Comparison of ENCODE assay signal across 8 mouse cellular contexts in the genomic region with DNA sequence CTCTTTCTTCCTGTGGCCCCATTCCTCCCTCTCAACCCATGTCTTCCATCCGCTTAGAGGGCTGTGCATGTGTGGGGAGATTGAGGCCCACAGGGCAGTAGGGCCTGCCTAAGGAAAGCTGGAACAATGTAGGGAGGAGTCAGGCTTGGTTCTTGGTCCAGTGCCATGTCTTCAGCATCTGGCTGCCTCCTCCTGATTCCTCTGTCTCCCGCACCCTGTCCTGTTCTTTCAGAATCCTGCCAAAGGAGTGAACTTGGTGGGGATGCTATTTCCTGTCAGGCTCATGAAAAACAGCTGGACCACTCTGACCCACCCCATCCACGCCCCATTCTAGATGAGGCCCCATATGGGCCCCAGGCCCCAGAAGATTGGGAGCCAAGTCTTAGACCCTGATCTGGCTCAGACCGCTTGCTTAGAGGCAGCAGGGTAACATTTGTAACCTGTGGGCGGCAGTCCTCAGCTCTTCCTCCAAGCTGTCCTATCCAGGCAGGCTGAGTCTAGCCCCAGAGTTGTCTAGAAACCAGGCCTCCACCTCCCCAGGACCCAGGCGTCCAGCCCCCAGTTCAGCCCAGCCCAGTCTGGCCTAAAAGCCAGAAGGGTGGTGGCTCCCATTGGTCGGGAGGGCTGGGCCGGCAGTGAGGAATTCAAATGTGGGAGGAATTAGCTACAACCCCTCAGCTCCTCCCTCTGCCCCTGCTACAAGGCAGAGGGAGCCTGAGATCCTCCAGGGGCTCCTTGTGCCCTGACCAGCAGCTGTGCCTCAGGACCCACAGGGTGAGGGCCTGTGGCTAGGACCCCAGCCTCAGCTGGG. TPM values are rescaled to one million over a fixed set of nuclear protein-coding genes. Genes with fewer than 3 reads are reported as not detected.
A peak's percentile ranks its signal among the peaks of the same experiment; 100 is the strongest.
DNase-seq lines count a peak whose midpoint lies in the region; ATAC-seq lines count a peak whose summit lies in the region.

No protein-coding gene starts in this region.

- peak overlapping the region; percentile 48 for H3K4me3 ChIP-seq in kidney, embryonic 16.5 days (ENCODE audit: low read length)

- peak overlapping the region; percentile 98 for H3K27ac ChIP-seq in kidney, embryonic 16.5 days (ENCODE audit: low read length)

- H3K9ac ChIP-seq in kidney, embryonic 16.5 days (replicated peaks; ENCODE audit: low read length), result peak overlapping the region; percentile 67

- intact Hi-C loops in left cerebral cortex, postnatal 36 days (cut with DNase I), result no loop called here

- peaks cover 37% of the 10 kb centered on the region for H3K4me1 ChIP-seq in kidney, embryonic 16.5 days (ENCODE audit: insufficient read depth, low read length)

- peak; percentile 93 for ATAC-seq in kidney, embryonic 16.5 days (ENCODE audit: low FRiP score, low TSS enrichment)
- ATAC-seq in inflammation-experienced regulatory T-cells, adult 6 months, result no peak

- H3K36me3 ChIP-seq in kidney, embryonic 16.5 days (ENCODE audit: insufficient read depth, low read length), result peaks cover 23% of the 10 kb centered on the region

- H3K27me3 ChIP-seq in kidney, embryonic 16.5 days (ENCODE audit: insufficient read depth, low read length), result no peaks in the 10 kb centered on the region

- 23% methylated on average over 8 of the region's 8 CpGs for WGBS in kidney, embryonic 16.5 days

- H3K9me3 ChIP-seq in kidney, embryonic 16.5 days (ENCODE audit: low read length), result no peaks in the 10 kb centered on the region

- DNase-seq in urinary bladder, postnatal 14 days (ENCODE audit: low spot score), result peak; percentile 82
- DNase-seq in urinary bladder, postnatal 10 days (ENCODE audit: low spot score), result no peak
- DNase-seq in heart, adult 8-10 months (ENCODE audit: low spot score), result peak; percentile 82
- DNase-seq in lung, postnatal 25 days (ENCODE audit: low spot score), result peak; percentile 71
- DNase-seq in left cerebral cortex, postnatal 36 days (ENCODE audit: low spot score in 2 of 2), result no peak
- no peak for DNase-seq in layer of hippocampus, adult 8-10 months (ENCODE audit: low spot score in 2 of 2)

- peak overlapping the region; percentile 49 for H3K4me2 ChIP-seq in kidney, embryonic 16.5 days (replicated peaks; ENCODE audit: low read depth, low read length)

RNA-seq across cellular contexts. Expression of a gene that starts 16.8 kb away (rescaled TPM):
- total RNA-seq in heart, adult 8-10 months (2022), result 1 to 10 TPM in 2 of 4 experiments, not detected in 2; 3.7 to 4.3 TPM
- 9.9 TPM in 1 of 2 replicates, not detected in the other for polyA plus RNA-seq in kidney, embryonic 16.5 days (2015; fragmentation: Nextera tagmentation; extraction: Ambion mirVana)
- total RNA-seq in left cerebral cortex, postnatal 36 days (2021), result 1 to 10 TPM in 1 of 2 experiments, not detected in 1; 1.7 TPM
- polyA plus RNA-seq in inflammation-experienced regulatory T-cells, adult 6 months (2017; shearing (Covaris generic)), result 10 to 100 TPM in 2 of 3 experiments, 1 to 10 TPM in 1; 6.7 to 39.0 (median 18.9) TPM
- 1 to 10 TPM in 1 of 4 experiments, not detected in 3; 1.8 TPM for total RNA-seq in layer of hippocampus, adult 8-10 months (2022)

RNA-seq across cellular contexts. Expression of a gene that starts 27.6 kb away (rescaled TPM):
- 10 to 100 TPM; 46.1 to 58.6 (median 52.8) TPM for total RNA-seq in heart, adult 8-10 months (2022)
- polyA plus RNA-seq in kidney, embryonic 16.5 days (2015; fragmentation: Nextera tagmentation; extraction: Ambion mirVana), result 31.6 and 46.5 TPM in 2 replicates
- 100 to 1,000 TPM; 349 to 377 TPM for total RNA-seq in left cerebral cortex, postnatal 36 days (2021)
- 10 to 100 TPM in 2 of 3 experiments, 1 to 10 TPM in 1; 6.1 to 36.2 (median 19.9) TPM for polyA plus RNA-seq in inflammation-experienced regulatory T-cells, adult 6 months (2017; shearing (Covaris generic))
- 100 to 1,000 TPM; 320 to 356 (median 336) TPM for total RNA-seq in layer of hippocampus, adult 8-10 months (2022)

RNA-seq across cellular contexts. Expression of a gene that starts 46.0 kb away (rescaled TPM):
- total RNA-seq in heart, adult 8-10 months (2022), result 10 to 100 TPM; 27.2 to 40.0 (median 28.4) TPM
- 106 and 112 TPM in 2 replicates for polyA plus RNA-seq in kidney, embryonic 16.5 days (2015; fragmentation: Nextera tagmentation; extraction: Ambion mirVana)
- total RNA-seq in left cerebral cortex, postnatal 36 days (2021), result 10 to 100 TPM; 16.5 to 17.6 TPM
- polyA plus RNA-seq in inflammation-experienced regulatory T-cells, adult 6 months (2017; shearing (Covaris generic)), result 10 to 100 TPM; 29.0 to 58.0 (median 41.3) TPM
- total RNA-seq in layer of hippocampus, adult 8-10 months (2022), result 10 to 100 TPM; 18.0 to 32.8 (median 26.4) TPM

Comparison
In these comparisons a context has a peak if more than half of its experiments do, and no peak if none do; other contexts are left out.
1. DNase-seq: peak in urinary bladder, postnatal 14 days (single experiment), heart, adult 8-10 months (single experiment) and lung, postnatal 25 days (single experiment); none in urinary bladder, postnatal 10 days (single experiment), left cerebral cortex, postnatal 36 days (0 of 2) and layer of hippocampus, adult 8-10 months (0 of 2).
2. RNA of a gene that starts 27.6 kb away (total RNA-seq): 349 to 377 TPM in left cerebral cortex, postnatal 36 days and 320 to 356 TPM in layer of hippocampus, adult 8-10 months; 46.1 to 58.6 TPM in heart, adult 8-10 months; every median in the first group is over 4 times any median in the second.